Mouse (Mus musculus) kidney, adult 8-10 months (tissue): ENCODE data around the gene Fgr.

Experiments
- DNase-seq, 2 experiments: peaks; one replicate each; pipeline ENCODE4 v3.0.0; 2022

Gene Fgr

DNA sequence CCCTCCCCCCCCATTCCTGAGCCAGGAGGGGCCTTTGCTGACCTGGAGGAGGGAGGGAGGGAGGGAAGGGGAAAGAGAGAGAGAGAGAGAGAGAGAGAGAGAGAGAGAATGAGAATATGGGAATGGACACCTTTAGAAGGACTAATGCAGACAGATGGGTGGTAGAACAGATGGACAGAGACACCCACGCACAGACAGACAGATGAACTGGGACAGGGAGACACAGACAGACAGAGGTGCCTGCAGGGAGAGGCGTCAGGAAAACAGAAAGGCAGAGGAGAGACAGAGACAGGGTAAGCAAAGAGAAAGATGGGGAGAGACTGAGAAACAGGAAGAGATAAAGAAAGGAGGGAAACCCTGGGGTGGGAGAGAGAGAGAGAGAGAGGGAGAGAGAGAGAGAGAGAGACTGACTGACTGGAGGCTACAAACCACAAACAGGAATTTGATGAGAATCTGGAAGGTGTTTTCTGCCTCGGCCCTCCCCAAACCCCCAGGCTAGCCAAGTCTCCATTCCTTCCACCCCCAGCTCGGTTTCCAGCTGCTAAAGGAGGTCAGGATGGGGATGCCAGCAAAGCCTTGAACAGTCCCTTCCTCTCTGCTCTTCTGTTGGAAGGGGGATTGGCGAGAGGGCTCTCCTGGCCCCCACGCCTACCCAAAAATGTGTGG, 43.8 kb downstream of the Fgr start:
- no peak for DNase-seq

DNA sequence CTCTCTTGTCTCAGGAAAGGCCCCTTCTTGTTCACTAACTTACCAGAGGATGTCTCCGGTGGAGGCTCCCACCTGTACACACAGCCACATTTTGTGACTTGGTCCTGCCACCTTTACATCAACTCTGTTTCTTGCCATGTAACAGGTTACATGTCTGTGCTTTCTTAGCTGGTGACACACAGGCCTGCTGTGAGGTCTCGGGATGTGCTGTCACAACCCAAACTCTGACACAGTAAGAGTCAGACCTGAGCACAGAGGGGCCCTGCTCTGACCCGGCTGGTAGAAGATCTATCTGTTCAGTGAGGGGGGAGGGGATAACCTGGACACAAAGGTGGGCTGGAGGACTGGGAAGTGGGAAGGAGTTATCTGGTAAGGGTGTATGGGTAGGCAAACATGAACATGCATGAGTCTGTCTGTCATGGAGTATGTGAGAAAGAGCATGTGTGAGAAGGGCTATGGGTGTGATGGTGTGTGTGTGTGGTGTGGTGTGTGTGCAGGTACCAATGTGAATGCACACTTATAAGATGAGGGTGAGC, 44.4 kb downstream of the Fgr start:
- DNase-seq: no peak

DNA sequence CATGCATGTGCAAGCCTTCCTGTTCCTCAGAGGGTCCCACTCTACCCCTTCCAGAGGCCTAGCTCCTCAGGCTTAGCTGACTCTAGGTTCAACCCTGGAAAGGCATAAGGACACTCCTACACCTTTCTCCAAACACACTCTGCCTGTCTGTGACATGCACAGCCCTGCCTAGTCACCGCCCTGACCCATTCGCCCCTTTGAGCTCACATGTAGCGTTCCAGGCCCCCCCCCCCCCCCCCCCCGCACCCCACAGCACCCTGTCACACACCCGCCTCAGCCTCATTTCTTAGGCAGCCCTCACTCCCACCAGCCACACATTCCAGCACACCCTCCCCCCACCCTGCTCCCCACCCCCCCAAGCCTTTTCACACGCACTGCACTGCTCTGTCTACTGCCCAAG, 46.8 kb downstream of the Fgr start:
- no peak for DNase-seq

DNA sequence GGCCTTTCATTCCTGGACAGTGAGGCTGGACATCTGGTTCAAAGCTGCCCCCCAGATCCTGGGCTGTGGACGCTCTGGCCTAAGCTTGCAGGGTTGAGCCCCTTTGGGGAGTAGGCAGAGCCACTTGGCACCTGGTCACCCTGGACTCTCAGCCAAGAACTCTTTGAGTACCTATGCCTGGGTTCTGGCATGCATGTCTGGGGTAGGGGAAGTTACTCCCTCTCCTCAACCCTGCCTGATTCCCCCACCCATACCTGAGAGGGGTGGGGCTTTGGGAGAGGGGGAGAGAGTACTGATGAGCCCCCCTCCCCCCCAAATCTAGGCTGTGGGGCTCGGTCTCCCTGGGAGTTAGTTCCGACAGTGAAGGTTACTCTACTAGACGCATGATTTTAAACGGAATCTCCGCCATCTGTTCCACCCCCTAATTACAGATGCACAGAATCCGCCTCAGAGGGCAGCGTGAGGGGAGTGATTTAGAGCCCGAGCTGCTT, 47.3 kb downstream of the Fgr start:
- DNase-seq: peak in 1 of 2 experiments; percentile 48

DNA sequence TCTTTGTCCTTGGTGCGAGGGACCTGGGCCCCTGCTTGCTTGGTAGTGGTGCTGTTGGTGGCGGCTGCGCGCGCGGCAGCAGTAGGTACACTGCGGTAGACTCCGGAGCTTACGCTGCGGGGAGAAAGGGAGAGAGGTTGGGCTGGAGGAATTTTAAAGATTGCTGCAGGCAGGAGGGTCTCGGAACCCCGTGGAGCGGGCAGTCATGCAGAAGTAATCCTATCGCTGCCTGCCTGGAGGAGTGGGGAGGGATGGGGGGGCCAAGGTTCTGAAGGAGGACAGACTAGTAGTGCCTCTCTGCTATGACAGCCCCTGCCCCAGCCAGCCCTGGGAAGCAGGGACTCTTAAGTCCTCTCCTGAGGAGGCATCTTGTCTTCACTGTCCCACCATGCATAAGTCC, 48.3 kb downstream of the Fgr start:
- no peak for DNase-seq

DNA sequence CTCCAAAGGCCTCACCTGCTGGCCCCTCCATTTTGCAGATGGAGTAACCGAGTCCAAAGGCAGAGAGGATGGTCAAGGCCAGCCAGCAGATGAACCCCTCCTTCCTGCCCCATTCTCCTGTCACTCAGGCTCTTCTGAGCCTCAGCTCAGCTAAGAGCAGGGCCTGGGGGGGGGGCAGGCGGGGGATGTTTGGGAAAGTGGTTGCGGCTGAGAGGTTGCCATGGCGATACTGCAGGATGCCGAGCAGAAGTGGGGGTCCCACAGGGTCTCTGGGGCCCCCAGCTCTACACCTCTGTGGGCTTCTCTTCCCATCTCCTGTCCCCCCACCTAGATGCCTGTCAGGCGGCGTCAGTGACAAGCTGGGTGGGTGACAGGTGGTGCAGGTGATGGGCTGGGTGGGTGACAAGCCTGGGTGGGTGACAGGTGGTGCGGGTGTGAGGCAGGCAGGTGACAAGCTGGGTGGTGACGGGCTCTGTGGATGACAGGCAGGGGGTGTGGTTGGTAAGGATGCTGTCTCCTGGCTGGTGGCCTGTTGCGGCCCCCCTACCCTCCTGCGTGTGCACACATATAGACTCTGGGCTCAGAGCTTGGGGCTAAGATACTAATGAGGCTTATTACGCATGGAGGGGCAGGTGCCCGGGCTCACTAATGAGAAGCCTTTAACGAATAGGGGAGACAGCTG, 49.2 kb downstream of the Fgr start:
- no peak for DNase-seq

DNA sequence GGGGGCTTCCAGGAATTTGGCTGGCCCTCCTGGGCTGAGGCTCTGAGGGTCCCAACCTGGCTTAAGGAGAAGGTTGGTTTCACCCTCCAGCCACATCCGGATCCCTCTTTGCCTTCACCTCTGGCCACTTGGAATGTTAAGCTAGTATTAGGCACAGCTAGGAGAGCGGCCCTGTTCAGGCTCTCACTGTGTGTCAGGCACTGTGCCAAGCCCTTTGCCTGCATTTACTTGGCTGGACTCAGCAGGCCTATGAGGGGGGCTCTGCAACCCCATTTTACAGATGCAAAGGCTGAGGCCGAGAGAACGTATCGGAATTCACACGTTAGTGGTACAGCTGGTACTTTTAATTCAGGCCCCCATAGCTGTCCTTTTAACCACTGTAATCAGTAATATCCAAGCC, 49.7 kb downstream of the Fgr start:
- no peak for DNase-seq

DNA sequence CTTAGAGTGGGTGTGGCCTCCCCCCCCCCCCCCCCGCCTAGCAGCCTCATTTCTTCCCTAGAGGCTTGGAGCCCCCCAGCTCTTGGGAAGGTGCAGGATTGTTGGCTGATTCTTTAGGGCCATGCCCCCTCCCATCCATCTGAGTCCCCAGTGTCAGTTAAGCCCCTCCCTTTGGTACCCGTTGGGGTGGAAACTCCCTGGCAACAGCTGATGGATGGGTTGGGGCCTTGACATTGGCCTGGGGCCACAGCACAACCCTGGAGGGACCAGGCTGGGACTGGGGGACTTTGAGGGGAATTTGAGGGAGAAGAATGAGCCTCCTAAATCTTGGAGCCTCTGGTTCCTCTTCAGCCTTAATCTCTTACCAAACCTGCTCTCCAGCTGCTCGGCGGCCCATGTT, 50.5 kb downstream of the Fgr start:
- no peak for DNase-seq

DNA sequence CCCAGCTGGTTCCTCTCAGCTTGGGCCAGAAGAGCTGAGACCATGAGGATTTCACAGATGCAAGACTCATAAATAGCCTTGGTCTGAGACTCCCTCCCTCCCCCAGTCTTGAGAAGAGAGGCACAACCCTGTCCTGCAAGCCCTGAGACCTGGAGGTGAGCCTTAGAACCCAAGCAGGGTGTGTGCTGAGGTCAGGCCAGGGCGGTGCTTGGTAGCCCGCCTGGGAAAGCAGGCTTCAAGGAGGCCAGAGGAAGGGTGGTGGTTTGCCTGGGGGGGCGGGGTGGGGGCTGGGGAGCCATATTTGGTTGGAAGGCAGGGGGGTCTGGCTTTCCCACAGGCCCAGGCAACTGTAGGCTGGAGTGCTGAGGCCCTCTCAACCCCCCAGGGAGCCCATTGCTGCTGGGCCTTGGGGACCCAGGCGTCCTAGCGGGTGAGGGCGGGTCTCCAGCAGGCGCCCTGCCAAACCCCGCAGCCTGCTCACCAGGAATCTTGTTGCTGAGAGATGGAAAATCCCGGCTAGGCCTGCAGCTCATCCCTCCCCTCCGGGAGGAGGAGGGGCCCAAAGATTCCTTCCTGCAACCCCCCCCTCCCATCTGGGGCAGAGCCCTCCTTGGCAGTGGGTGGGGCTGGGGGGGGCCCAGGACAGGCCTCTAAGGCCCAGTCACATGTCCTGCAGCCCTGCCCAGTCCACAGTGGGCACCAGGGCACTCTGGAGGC, 51.2 kb downstream of the Fgr start:
- peak; percentile 46 to 70 for DNase-seq

DNA sequence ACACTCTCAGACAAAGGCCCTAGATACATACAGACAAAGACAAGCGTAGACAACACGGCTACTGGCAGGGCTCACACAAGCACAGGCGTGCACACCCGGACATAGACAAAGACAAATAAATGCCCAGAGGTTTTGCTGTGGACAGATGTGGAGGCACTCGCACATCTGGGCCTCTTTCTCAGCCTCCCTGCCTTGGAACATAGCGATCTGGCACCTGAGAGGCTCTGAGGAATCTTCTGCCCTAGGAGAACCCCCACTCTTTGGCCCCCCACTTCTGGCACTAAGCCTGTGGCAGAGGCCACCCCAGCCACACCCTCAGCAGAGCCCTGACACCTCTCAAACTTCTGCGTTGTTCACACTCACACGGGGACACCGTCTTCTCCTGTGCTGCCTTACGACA, 52.4 kb downstream of the Fgr start:
- no peak for DNase-seq

DNA sequence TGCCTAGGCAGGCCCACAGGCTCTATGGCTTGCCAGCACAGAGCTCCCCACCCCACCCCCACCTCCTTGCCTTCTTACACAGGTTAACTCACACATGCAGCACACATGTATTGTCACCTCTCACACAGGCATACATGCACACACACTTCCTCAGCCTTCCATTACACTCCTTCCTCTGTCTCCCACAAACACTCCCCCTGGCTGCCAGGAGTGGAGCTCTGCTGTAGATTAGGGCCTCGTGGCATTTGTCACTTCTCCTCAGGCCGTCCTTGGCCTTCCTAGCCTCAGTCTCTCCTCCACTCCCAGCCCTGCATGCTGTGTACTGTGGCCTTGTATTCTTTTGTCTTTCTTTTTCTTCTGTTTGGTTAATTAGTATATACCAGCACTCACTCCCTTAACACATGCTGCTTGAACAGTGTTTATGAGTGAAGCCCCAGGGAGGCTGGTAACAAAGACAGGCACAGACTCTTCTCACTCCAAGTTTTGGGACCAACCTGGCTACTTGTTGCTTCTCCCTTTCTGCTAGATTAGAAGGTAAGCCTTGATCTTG, 53.0 kb downstream of the Fgr start:
- no peak for DNase-seq

DNA sequence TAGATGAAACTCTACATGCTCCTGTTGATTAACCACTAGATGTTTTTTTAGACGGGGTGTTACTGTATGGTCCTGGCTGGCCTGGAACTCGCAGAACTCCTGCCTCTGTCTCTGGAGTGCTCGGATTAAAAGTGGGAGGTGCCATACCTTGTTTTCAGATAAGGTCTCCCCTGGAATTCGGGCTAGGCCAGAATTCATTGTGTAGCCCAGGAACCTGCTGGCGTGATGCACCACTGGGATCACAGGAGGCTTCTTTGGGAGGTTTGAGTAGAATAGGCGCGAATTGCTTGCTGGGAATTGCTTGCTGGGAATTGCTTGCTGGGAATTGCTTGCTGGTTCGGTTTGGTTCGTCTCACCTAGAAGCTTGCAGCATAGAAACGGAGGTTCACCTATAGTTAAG, 53.8 kb downstream of the Fgr start:
- DNase-seq: no peak

DNA sequence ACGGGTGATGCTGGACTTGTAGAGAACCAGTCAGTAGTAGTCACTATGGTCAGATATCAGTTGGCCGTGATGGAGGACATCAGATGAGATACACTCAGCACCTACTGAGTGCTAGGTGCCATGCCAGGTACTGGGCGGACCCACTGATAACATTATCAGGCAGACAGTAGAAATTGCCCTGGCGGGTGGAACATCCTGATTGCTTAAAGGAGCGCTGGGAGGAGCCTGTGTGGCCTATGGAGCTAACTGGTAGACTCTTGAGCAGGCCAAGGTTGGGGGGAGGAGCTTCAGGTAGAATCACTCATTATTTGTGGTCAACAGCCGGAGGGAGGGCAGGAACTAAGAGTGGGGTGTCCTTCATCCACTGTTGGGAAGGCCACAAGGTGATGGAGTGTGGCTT, 54.3 kb downstream of the Fgr start:
- no peak for DNase-seq

DNA sequence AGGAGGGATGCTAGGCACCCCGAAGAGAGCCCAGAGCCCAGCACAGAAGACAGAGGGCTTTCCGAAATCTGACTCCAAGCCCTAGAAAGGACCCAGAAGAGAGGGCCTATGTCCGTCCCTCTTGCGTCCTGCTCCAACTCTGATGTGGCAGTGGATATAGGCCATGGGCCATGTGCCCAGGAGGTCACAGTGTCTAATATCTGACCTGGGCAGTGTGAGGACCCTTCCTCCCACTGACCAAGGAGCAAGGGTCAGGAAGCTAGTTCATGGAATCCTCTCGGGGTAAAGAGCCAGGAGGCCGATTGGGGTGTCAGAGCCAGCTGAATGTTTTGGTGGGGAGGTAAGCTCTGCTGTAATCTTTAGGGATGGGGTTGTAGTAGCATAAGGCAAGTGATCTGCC, 55.0 kb downstream of the Fgr start:
- no peak for DNase-seq

DNA sequence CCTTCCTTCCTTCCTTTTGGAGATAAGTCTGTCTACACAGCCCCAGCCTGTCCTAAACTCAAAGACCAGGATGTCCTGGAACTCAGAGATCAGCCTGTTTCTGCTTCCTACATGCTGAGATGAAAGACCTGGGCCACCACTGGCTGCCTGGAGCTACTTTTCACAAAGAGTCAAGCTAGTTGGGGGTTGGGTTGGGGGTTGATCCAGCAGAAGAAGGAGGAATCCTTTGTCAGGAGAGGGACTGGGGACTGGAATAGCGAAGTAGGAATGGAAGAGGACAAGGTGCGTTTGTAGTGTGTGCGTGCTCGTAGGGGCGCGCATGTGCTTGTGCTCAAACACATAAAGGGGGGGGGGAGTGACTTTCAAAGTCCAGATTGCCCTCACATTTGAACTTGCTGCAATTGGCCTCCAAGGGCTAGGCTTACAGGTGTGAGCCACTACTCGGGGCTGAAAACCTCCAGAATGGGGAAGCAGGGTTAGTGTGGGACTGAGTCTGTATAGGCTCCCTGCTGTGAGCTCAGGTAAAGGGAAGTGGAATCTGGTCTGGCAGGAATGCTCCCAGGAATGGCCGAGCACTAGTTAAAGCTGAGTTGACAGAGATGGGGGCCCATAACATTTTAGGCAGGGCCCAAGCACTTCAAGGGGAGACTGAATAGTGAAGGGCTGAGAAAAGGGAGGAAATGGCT, 58.7 kb downstream of the Fgr start:
- DNase-seq: no peak

DNA sequence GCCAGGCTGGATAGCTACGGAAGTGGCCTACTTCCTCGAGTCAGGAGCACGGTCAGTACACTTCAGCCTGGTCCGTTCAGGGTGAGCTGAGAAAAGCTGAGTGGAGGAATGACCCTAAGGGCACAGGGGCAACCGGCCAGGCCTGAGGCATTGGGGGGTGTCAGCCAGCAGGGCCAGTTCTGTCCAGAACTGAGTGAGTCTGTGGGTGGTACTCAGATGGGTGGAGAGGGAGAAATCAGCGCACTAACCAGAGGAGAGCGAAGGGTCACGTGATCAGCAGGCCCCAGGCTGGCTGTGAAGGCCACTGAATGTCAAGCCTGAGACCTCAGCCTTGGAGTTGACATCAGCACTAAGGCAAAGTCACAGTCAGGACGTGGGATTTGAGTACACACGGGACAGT, 60.6 kb downstream of the Fgr start:
- peak; percentile 48 to 70 for DNase-seq

DNA sequence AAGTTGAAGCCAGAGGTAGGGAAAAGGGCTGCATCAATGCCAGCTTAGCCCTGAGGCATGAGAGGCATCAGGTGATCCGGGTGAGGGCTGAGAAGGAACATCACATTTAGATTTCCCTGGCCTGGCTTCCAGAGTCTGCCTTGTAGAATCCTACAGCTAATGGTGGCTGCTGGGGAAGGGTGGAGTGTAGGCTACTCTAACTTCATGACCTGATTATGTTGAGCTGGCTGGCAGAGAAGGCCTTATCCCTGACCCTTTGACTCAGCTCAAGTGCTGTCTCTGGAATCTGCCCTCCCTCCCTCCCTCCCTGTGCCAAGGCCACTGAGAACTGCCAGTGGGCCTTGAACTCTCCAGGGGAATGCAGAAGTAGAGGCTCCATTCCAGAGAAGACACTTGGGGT, 61.6 kb downstream of the Fgr start:
- peak in 1 of 2 experiments; percentile 47 for DNase-seq

DNA sequence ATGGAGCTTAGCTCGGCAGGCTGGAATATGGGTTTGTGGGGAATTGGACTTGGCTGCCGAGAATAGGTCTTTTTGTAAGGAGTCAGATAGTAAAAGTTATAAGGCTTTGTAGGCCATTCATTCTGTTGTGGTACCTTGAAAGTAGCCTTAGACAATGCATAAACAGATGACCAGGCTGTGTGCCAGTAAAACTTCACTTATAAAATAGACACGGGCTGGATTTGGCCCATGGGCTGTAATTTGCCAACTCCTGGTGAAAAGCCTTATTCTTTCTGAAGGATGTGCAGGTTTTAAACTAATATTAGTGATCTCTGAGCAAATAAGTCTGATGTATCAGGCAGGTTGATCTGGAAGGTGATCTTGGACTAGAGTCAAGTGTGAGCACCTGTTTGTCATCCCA, 62.1 kb downstream of the Fgr start:
- DNase-seq: peak in 1 of 2 experiments; percentile 54

DNA sequence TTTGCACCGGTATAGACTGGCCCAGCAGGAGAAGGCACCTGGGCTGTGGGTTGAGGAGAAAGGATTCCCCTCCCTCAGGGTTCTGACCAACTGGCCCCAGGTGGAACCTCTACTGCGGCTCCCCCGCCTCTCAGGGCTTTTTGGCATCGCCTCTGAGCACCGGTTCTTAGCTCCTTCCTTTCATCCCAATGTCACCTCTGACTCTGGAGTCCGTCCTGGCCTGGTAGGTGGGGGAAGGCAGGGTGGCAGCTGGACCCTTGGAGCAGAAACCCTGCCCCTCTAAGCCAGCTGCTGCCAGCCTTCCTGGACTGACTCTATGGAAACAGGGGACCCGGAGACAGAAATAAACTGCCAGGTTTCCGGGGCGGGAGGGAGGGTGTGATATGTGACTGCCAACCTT, 63.4 kb downstream of the Fgr start:
- no peak for DNase-seq

DNA sequence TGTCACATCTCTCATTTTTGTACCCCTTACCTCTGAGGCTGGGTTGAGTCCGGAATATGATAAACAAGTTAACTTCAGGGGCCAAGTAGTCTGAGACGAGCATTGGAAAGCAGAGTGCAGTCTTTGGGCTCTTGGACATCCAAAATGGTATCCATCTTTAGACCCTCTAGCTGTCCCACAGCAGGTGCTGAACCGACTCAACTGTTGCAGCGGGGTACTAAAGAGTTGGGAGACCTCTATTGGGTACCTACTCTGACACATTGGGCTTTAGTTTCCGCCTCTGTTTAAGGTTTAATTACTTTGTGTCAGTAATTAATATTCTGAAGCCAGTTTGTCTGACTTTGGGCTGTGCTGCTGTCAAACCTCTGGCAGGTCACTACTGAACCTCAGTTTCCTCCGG, 63.9 kb downstream of the Fgr start:
- no peak for DNase-seq

DNA sequence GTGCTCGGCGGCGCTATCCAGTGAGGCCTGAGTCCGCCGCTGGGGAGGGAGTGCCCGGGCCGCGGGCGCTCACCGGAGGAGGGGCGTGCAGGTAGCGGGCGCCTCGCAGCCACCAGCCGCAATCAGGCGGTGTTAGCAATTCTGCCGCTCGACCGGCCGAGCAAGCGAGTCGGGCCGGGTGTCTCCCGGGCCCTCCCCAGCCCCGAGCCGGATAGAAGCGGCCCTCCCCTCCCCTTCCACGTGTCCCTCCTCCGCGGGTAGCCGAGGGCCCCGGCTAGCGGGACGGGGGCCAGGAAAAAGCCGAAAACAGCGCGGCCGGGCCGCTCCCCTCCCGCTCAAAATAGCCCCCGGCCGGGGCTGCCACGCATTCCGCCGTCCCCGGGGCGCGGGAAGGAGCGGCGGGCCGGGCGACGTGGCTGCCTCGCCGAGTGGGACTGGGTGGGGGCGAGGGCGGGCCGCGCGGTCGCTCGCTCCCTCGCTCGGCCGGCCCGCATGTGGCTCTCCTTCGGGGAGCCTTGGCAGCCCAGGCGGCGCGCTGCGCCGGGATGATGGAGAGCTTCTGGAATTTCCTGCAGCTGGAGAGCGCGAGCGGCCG, 64.7 kb downstream of the Fgr start:
- DNase-seq: peak in 1 of 2 experiments; percentile 55

DNA sequence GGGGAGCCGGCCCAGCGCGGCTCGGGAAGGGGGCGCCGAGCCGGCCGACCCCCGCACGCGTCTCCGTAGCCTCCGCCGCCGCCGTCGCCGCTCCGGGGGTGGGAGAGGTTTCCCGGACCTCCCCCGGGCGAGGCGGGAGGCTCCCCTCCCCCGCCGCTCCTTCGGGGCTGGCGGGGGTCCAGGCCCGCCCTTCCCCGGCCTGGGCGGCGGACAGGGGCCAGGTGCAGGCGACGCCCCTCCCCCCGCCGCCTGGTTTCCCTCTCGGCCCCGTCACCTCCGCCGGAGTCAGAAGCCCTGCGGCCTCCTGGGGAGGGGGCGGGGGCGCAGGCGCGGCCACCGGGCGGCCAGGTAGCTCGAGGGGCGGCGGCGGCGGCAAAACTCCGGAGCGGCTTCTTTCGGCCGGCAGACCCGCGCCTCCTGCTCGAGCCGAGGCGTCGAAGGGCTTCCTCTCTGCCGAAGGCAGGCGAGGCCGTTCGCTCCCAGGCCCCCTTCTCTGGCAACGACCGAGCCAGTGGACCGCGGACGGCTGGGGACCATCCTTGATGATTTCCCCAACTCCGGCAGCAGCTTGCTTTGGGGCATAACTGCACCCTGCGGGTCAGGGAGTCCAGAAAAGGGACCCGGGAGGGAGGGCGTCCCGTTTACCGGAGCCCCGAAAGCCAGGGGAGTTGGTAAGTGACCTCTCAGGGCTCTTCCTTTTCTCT, 65.4 kb downstream of the Fgr start:
- no peak for DNase-seq
